Mouse (Mus musculus) CH12.LX (cell line): Measurements from ENCODE around the gene Bcas1. TPM values are rescaled to one million over a fixed set of nuclear protein-coding genes. Genes with fewer than 3 reads are reported as not detected.

Source experiments
- DNase-seq: peaks from one replicate; pipeline ENCODE4 v3.0.0-alpha.2; 2013; ENCODE audit errors: extremely low read depth
- H3K27ac ChIP-seq: 2 replicates; pipeline ENCODE4 v1.5.1; 2012; ENCODE audit warnings: low read depth, mild to moderate bottlenecking, control low read depth, moderate library complexity; ENCODE audit not compliant: insufficient read depth
- H3K27me3 ChIP-seq: replicated peaks from 2 replicates; pipeline ENCODE3; 2012; ENCODE audit warnings: inconsistent platforms
- H3K36me3 ChIP-seq, 2 experiments: replicated peaks in 1 of 2; 2 replicates each; pipeline versions ENCODE3 to v1.6.1; 2012; ENCODE audit warnings: inconsistent platforms in 1 of 2, low read length in 1 of 2, mild to moderate bottlenecking in 1 of 2, mixed read lengths in 1 of 2, moderate library complexity in 1 of 2; ENCODE audit not compliant: control insufficient read depth in 1 of 2, insufficient read depth in 1 of 2
- H3K4me1 ChIP-seq, 2 experiments: 2 replicates each; pipeline ENCODE4 v1.6.1; 2012; ENCODE audit warnings: inconsistent platforms in 1 of 2, moderate library complexity in 1 of 2; ENCODE audit not compliant: insufficient read depth in 2 of 2, control insufficient read depth in 1 of 2
- H3K4me2 ChIP-seq: 2 replicates; pipeline ENCODE4 v1.6.1; 2012; ENCODE audit warnings: low read depth, mild to moderate bottlenecking, control low read depth; ENCODE audit not compliant: poor library complexity, insufficient read depth, severe bottlenecking
- H3K4me3 ChIP-seq, 3 experiments: fragments of 150-350 bp in 1 of 3; sonication (generic) in 1 of 3; replicated peaks in 1 of 3; 2 replicates each; pipeline versions ENCODE3 to v1.5.1; 2011 to 2012; ENCODE audit warnings: low read depth in 2 of 3, low read length in 2 of 3, mild to moderate bottlenecking in 2 of 3, moderate library complexity in 2 of 3, control low read depth in 1 of 3, improper control_type of control experiment in 1 of 3, inconsistent platforms in 1 of 3, mixed read lengths in 1 of 3; ENCODE audit not compliant: poor library complexity in 1 of 3
- H3K79me2 ChIP-seq: replicated peaks from 2 replicates; pipeline ENCODE4 v1.6.1; 2012; ENCODE audit warnings: mild to moderate bottlenecking, moderate library complexity; ENCODE audit not compliant: control insufficient read depth, poor library complexity, insufficient read depth, severe bottlenecking; ENCODE audit errors: extremely low read depth
- H3K9ac ChIP-seq: 2 replicates; pipeline ENCODE4 v1.6.1; 2012; ENCODE audit warnings: low read depth, mild to moderate bottlenecking, control low read depth, moderate library complexity; ENCODE audit not compliant: insufficient read depth
- H3K9me3 ChIP-seq: replicated peaks from 2 replicates; pipeline ENCODE3; 2012; ENCODE audit warnings: low read length, inconsistent platforms, mixed read lengths
- CTCF ChIP-seq, 2 experiments: IDR thresholded peaks in 1 of 2; conservative IDR thresholded peaks in 1 of 2; 2 replicates each; pipeline ENCODE4 v1.5.1; 2011 to 2012; ENCODE audit warnings: low read depth in 2 of 2, low read length in 2 of 2, improper control_type of control experiment in 1 of 2, inconsistent platforms in 1 of 2, mild to moderate bottlenecking in 1 of 2, moderate library complexity in 1 of 2
- EP300 ChIP-seq: IDR thresholded peaks from 2 replicates; pipeline ENCODE4 v1.6.1; 2011; ENCODE audit warnings: low read length, improper control_type of control experiment
- HCFC1 ChIP-seq: IDR thresholded peaks from 2 replicates; pipeline ENCODE4 v1.6.1; 2012; ENCODE audit warnings: low read depth, mild to moderate bottlenecking, inconsistent platforms, low read length, improper control_type of control experiment
- JUN ChIP-seq: IDR thresholded peaks from 2 replicates; pipeline ENCODE4 v1.6.1; 2011; ENCODE audit warnings: low read depth, mild to moderate bottlenecking, low read length, improper control_type of control experiment, moderate library complexity; ENCODE audit not compliant: insufficient read depth
- JUND ChIP-seq: conservative IDR thresholded peaks from 2 replicates; pipeline ENCODE4 v1.6.1; 2011; ENCODE audit warnings: low read depth, low read length, improper control_type of control experiment
- MAZ ChIP-seq: IDR thresholded peaks from 2 replicates; pipeline ENCODE4 v1.6.1; 2012; ENCODE audit warnings: low read depth, mild to moderate bottlenecking, inconsistent platforms, low read length, improper control_type of control experiment, moderate library complexity
- MEF2A ChIP-seq: IDR thresholded peaks from 2 replicates; pipeline ENCODE4 v1.6.1; 2014; ENCODE audit warnings: low read depth, mild to moderate bottlenecking, inconsistent platforms, low read length, improper control_type of control experiment, borderline replicate concordance
- MXI1 ChIP-seq: IDR thresholded peaks from 2 replicates; pipeline ENCODE4 v1.6.1; 2011; ENCODE audit warnings: mild to moderate bottlenecking, low read depth, low read length, improper control_type of control experiment
- MYC ChIP-seq: IDR thresholded peaks from 2 replicates; pipeline ENCODE4 v1.6.1; 2011; ENCODE audit warnings: low read depth, mild to moderate bottlenecking, improper control_type of control experiment, low read length
- NRF1 ChIP-seq: IDR thresholded peaks from 2 replicates; pipeline ENCODE4 v1.6.1; 2014; ENCODE audit warnings: low read depth, mild to moderate bottlenecking, inconsistent platforms, low read length, improper control_type of control experiment, moderate library complexity
- RAD21 ChIP-seq: IDR thresholded peaks from 2 replicates; pipeline ENCODE4 v1.6.1; 2011; ENCODE audit warnings: low read depth, mild to moderate bottlenecking, low read length, improper control_type of control experiment, moderate library complexity
- SIN3A ChIP-seq: IDR thresholded peaks from 2 replicates; pipeline ENCODE4 v1.6.1; 2012; ENCODE audit warnings: low read length, improper control_type of control experiment, inconsistent platforms
- TBP ChIP-seq: conservative IDR thresholded peaks from 2 replicates; pipeline ENCODE4 v1.6.1; 2011; ENCODE audit warnings: low read depth, low read length, improper control_type of control experiment
- ZKSCAN1 ChIP-seq: IDR thresholded peaks from 2 replicates; pipeline ENCODE4 v1.6.1; 2012; ENCODE audit warnings: low read depth, inconsistent platforms, low read length, improper control_type of control experiment, borderline replicate concordance
- ZMIZ1 ChIP-seq: IDR thresholded peaks from 2 replicates; pipeline ENCODE4 v1.6.1; 2012; ENCODE audit warnings: low read depth, mild to moderate bottlenecking, inconsistent platforms, low read length, improper control_type of control experiment
- ZNF384 ChIP-seq: IDR thresholded peaks from 2 replicates; pipeline ENCODE4 v1.6.1; 2012; ENCODE audit warnings: low read depth, low read length, improper control_type of control experiment, inconsistent platforms
- dilution Hi-C: fragments of 300-500 bp; cut with MboI; formaldehyde crosslinking; loops from 2 replicates; pipeline ENCODE4 v1.14.3; 2020; ENCODE audit warnings: low sequenced_read_pairs; ENCODE audit not compliant: extremely low pct_unique_long_range_greater_than_20kb, extremely low pct_ligation_motif_present
- in situ Hi-C: fragments of 300-500 bp; cut with MboI; formaldehyde crosslinking; loops from 3 replicates; pipeline ENCODE4 v1.14.3; 2019; ENCODE audit warnings: low sequenced_read_pairs, low pct_ligation_motif_present, low pct_unique_long_range_greater_than_20kb, mixed read lengths
- polyA plus RNA-seq: library from polyadenylated mRNA; unstranded; fragments of >175 nt; gene quantifications from 2 replicates; pipeline ENCODE4 v1.2.1, GENCODE M21; 2012; ENCODE audit warnings: low read depth; ENCODE audit not compliant: insufficient read length
- total RNA-seq, 2 experiments: library from RNA; depleted of rRNA; stranded (reverse); fragments of 300-350 nt in 1 of 2; fragments of >200 nt in 1 of 2; gene quantifications; 2 replicates each; pipeline ENCODE4 v1.2.3; 2012 to 2014

Gene Bcas1
- total and polyA plus RNA-seq, 3 experiments, result 0.17 TPM; not detected in 2

- Histone ChIP-seq H3K4me3 (no peak overlapping the region), H3K9ac (no peak overlapping the region), H3K4me2 (no peak overlapping the region), H3K9me3 (no peaks in the 10 kb centered on the region), H3K4me1 (peaks cover 0 to 9% of the 10 kb centered on the region in 2 experiments; a peak in 2 of 4 replicates), H3K27me3 (peaks cover 63% of the 10 kb centered on the region), H3K36me3 (no peaks in the 10 kb centered on the region), H3K79me2 (no peaks in the 10 kb centered on the region), H3K27ac (no peak overlapping the region)
- TF ChIP-seq RAD21 (no peak), MAZ (no peak), ZNF384 (no peak), ZKSCAN1 (no peak), MYC (no peak), JUN (no peak), ZMIZ1 (no peak), TBP (no peak), MEF2A (no peak), EP300 (no peak)
- in situ Hi-C loops, result loop anchor here (5.0 kb wide), 1 partner anchor 43 kb away; no protein-coding TSS in a partner anchor
- no peak for DNase-seq
- dilution Hi-C loops, result no loop called here
Observed at GRCm38 (mm10) chr2:170404781-170405573, 22.7 kb downstream of the Bcas1 start.

DNA sequence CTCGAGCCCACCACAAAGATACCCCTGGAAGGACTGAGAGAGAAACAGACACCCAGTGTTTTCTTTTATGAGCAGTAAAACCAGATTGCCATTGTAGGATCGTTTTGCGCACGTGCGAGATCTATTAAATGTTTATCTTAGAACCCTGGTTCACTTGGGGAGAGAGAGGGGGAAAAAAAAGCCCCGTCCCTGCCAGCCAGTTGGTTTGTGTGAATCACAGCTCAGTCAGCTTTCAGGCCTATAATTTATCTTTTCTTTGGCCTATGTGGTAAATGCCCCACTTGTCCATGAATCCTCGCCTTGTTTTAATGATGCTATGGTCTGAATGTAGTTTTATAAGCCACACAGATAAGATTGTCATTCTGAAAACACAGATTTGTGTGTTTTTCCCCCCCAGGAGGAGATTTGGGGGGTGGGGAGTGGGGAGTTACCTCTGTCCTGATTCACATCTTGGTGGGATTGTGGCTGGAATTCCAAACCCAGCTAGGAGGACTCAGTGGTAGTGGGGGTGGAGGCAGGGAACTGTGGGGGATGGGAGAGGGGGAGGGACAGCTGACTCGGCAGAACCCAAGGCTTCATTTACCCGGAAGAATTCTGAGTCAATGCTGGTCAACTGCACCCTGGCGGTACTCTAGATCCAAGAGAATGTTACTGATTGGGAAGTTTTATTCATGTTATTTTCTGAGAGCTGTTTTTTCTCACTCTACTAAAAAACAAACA is 23.8 kb downstream of the Bcas1 start:
- no peak for TF ChIP-seq HCFC1
- no peak for TF ChIP-seq SIN3A
- TF ChIP-seq MYC, result no peak
- TF ChIP-seq JUND, result no peak
- no peak for TF ChIP-seq ZNF384
- no peak for TF ChIP-seq CTCF (conservative IDR thresholded peaks at IDR 0.05 in 1 of 2, IDR thresholded peaks at IDR 0.05 in 1 of 2; ENCODE audit: low read depth in 2 of 2, low read length in 2 of 2)
- no peak for TF ChIP-seq MXI1
- no peak for TF ChIP-seq NRF1
- H3K9me3 ChIP-seq, result peaks cover 3% of the 10 kb centered on the region
- dilution Hi-C loops, result no loop called here

More for the DNA sequence above, 23.8 kb downstream of the Bcas1 start:
- peaks cover 57% of the 10 kb centered on the region for H3K27me3 ChIP-seq
- DNase-seq, result no peak
- no peak overlapping the region for H3K27ac ChIP-seq
- in situ Hi-C loops, result loop anchor here (5.0 kb wide), 1 partner anchor 42 kb away; no protein-coding TSS in a partner anchor
- no peak overlapping the region for H3K4me2 ChIP-seq
- H3K79me2 ChIP-seq, result no peaks in the 10 kb centered on the region
- no peak overlapping the region for H3K4me3 ChIP-seq
- no peaks in the 10 kb centered on the region for H3K36me3 ChIP-seq
- H3K9ac ChIP-seq, result no peak overlapping the region
- H3K4me1 ChIP-seq, result peaks cover 0 to 9% of the 10 kb centered on the region in 2 experiments; a peak in 2 of 4 replicates
